Mouse (Mus musculus) C2C12 (cell line): Measurements from ENCODE around the gene Shank3.

Experiments used
- CEBPB ChIP-seq: IDR thresholded peaks from one replicate; pipeline ENCODE4 v1.6.1; 2011; ENCODE audit warnings: low read depth, mild to moderate bottlenecking, control low read depth, moderate library complexity
- CTCF ChIP-seq: IDR thresholded peaks from one replicate; pipeline ENCODE4 v1.5.1; 2011; ENCODE audit not compliant: control insufficient read depth, insufficient read depth, insufficient read length
- FOSL1 ChIP-seq: IDR thresholded peaks from one replicate; pipeline ENCODE4 v1.8.0; 2011; ENCODE audit warnings: mild to moderate bottlenecking, low read length; ENCODE audit not compliant: poor library complexity, insufficient read depth, severe bottlenecking
- MAX ChIP-seq: IDR thresholded peaks from one replicate; pipeline ENCODE4 v1.6.1; 2011; ENCODE audit warnings: mild to moderate bottlenecking, control low read depth
- MYOD1 ChIP-seq: IDR thresholded peaks from one replicate; pipeline ENCODE4 v1.6.1; 2011; ENCODE audit warnings: low read depth; ENCODE audit not compliant: control insufficient read depth, insufficient read length

- no peak for TF ChIP-seq FOSL1
- TF ChIP-seq CTCF, result no peak
- TF ChIP-seq CEBPB, result no peak
- TF ChIP-seq MAX, result no peak
- no peak for TF ChIP-seq MYOD1
Measured at GRCm38 (mm10) chr15:89498049-89498960, 1.1 kb upstream of the Shank3 start.
